Mouse (Mus musculus) kidney, postnatal 0 days (tissue): Measurements from ENCODE around the gene Pgrmc2. TPM values are rescaled to one million over a fixed set of nuclear protein-coding genes. Genes with fewer than 3 reads are reported as not detected.
A peak's percentile ranks its signal among the peaks of the same experiment; 100 is the strongest.

Source experiments
- ATAC-seq: fragments of 200-750 bp; cut with Nextera tagmentation; replicated peaks from 2 replicates; pipeline ENCODE4 v1.8.0; 2017; ENCODE audit warnings: low read depth, moderate number of reproducible peaks, moderate TSS enrichment, moderate library complexity; ENCODE audit not compliant: low FRiP score
- DNase-seq: peaks from one replicate; pipeline ENCODE4 v3.0.0-alpha.2; 2016; ENCODE audit warnings: low spot score
- H3K27ac ChIP-seq: fragments of 300-500 bp; sonication (generic); 2 replicates; pipeline ENCODE4 v1.5.1; 2014; ENCODE audit warnings: mild to moderate bottlenecking
- H3K27me3 ChIP-seq: fragments of 300-500 bp; sonication (generic); 2 replicates; pipeline ENCODE4 v1.6.1; 2014; ENCODE audit warnings: low read length, mixed read lengths; ENCODE audit not compliant: insufficient read depth
- H3K36me3 ChIP-seq: fragments of 300-500 bp; sonication (generic); 2 replicates; pipeline ENCODE4 v1.6.1; 2014; ENCODE audit warnings: low read length, mixed read lengths; ENCODE audit not compliant: insufficient read depth
- H3K4me1 ChIP-seq: fragments of 300-500 bp; sonication (generic); replicated peaks from 2 replicates; pipeline ENCODE4 v1.6.1; 2014; ENCODE audit warnings: antibody characterized with exemption, low read length, mixed read lengths; ENCODE audit not compliant: insufficient read depth
- H3K4me2 ChIP-seq: fragments of 300-500 bp; sonication (generic); 2 replicates; pipeline ENCODE4 v1.6.1; 2014; ENCODE audit warnings: mild to moderate bottlenecking, low read length, moderate library complexity, mixed read lengths
- H3K4me3 ChIP-seq: fragments of 300-500 bp; sonication (generic); replicated peaks from 2 replicates; pipeline ENCODE4 v1.5.1; 2014; ENCODE audit warnings: low read depth, low read length
- H3K9ac ChIP-seq: fragments of 300-500 bp; sonication (generic); 2 replicates; pipeline ENCODE4 v1.6.1; 2014; ENCODE audit warnings: low read depth, low read length
- H3K9me3 ChIP-seq: fragments of 300-500 bp; sonication (generic); replicated peaks from 2 replicates; pipeline ENCODE4 v1.6.1; 2016; ENCODE audit warnings: low read length, inconsistent platforms, mixed read lengths
- CTCF ChIP-seq: IDR thresholded peaks from 2 replicates; pipeline ENCODE4 v1.5.1; 2016; ENCODE audit warnings: antibody characterized with exemption, low read depth, mild to moderate bottlenecking, moderate library complexity
- WGBS: fragments of 180-500 bp; shearing (Covaris S2); extraction: QIAGEN DNeasy Blood & Tissue Kit; methylation state at CpG from one replicate; pipeline ENCODE4 v1.1.7; 2014; 5-methylcytosine and 5-hydroxymethylcytosine counted together
- polyA plus RNA-seq: library from polyadenylated mRNA; unstranded; fragments of >200 nt; fragmentation: Nextera tagmentation; extraction: Ambion mirVana; gene quantifications from 2 replicates; pipeline ENCODE4 v1.2.1, GENCODE M21; 2015

Pgrmc2 gene
- polyA plus RNA-seq: 35.8 and 36.0 TPM in 2 replicates

DNA sequence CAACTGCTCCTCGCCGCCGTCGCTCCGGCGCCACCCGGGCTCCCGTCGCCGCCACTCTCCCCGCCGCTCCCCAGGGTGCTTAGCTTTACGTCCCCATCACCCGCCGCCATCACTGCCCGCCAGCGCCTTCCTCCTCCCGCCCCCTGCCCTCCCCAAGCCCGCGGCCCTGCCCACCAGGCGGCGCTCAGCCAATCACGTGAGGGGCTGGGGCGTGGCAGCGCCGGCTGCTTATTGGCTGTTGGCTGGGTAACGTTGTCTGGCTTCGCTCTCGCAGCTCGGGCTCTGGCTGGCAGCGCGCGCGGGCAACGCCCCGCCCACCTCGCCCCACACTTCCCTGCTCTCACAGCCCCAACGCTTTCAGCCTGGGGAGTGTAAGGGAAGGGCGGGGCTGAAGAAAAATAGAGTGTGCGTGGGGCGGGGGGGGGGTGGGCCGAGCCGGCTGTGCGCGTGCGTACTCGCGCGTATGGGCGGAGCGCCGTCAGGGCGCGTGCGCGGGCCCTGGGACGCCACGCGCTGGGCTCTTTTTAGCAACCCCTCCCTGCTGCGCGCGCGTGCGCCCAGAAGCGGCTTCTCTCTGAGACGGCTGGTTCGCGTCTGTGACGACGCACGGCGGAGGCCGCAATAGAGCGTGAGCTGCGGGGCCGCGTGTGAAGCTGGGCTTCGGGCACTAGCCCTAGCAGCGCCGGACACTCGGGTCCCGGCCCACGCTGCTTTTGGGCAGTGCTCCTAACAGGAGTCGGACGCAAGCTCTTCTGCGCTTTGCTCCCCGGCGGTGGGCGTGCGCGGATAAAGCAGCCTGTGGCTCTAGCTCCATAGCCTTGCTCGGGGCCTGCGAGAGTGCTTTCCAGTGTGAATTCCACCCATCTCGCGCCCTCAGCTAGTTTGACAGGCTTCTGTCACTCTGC lies at the start of gene Pgrmc2:
Gene Pgrmc2 (minus strand): TSS at position 162 of the 905 bp plus-strand sequence.
- H3K4me1 ChIP-seq: peaks cover 7% of the 10 kb centered on the region; the same call in 1 of the 2 replicates
- TF ChIP-seq CTCF: peak; percentile 59
- WGBS: under 1% methylated on average over 90 of the region's 95 CpGs
- H3K4me2 ChIP-seq: peak within 1 kb of the TSS; percentile 97
- no peaks in the 10 kb centered on the region for H3K36me3 ChIP-seq
- peak within 1 kb of the TSS; percentile 90 for H3K4me3 ChIP-seq
- H3K9me3 ChIP-seq: no peaks in the 10 kb centered on the region
- peak within 1 kb of the TSS; percentile 78 for H3K27ac ChIP-seq
- peak; percentile 97 for DNase-seq
- peak; percentile 99 for ATAC-seq
- no peaks in the 10 kb centered on the region for H3K27me3 ChIP-seq
- peak within 1 kb of the TSS; percentile 82 for H3K9ac ChIP-seq

GRCm38 (mm10) chr3:41124000-41124294 lies 41.1 kb upstream of the Pgrmc2 start:
- no peak overlapping the region for H3K9ac ChIP-seq
- no peaks in the 10 kb centered on the region for H3K36me3 ChIP-seq
- H3K4me1 ChIP-seq: no peaks in the 10 kb centered on the region; the same call in 1 of the 2 replicates
- TF ChIP-seq CTCF: no peak
- no peak overlapping the region for H3K4me2 ChIP-seq
- WGBS: 34% methylated on average over 12 of the region's 12 CpGs
- H3K27ac ChIP-seq: no peak overlapping the region
- no peak overlapping the region for H3K4me3 ChIP-seq
- H3K9me3 ChIP-seq: no peaks in the 10 kb centered on the region
- H3K27me3 ChIP-seq: peaks cover 5% of the 10 kb centered on the region; the same call in 1 of the 2 replicates
- no peak for DNase-seq
- no peak for ATAC-seq

GRCm38 (mm10) chr3:41123190-41123999 lies 40.5 kb upstream of the Pgrmc2 start:
- Histone ChIP-seq H3K4me1 (no peaks in the 10 kb centered on the region; the same call in 1 of the 2 replicates), H3K9ac (no peak overlapping the region), H3K27ac (no peak overlapping the region), H3K27me3 (peaks cover 5% of the 10 kb centered on the region; the same call in 1 of the 2 replicates), H3K9me3 (no peaks in the 10 kb centered on the region), H3K4me2 (no peak overlapping the region), H3K36me3 (no peaks in the 10 kb centered on the region), H3K4me3 (no peak overlapping the region)
- no peak for ATAC-seq
- 46% methylated on average over 10 of the region's 10 CpGs for WGBS
- no peak for DNase-seq
- TF ChIP-seq CTCF: no peak

DNA sequence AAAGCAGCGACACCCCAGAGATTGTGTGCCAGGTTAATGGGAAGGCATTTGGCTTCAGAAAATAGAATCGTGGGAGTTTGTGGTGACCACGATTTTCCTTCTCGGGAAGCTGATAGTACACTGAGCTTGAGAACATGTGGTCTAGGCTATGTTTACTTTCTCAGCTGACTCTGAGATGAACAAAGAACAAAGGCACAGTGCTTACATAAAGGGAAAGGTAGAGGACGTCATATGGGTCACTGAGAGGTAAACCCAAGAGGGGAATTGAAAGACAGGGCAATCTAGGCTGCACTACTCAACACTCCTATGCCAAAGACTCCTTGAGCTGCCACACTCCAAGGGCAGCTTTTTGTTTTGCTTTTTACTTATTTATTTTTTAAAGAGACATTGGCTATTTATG lies 35.3 kb upstream of the Pgrmc2 start:
- ATAC-seq (no peak), DNase-seq (no peak)
- H3K4me3 ChIP-seq: no peak overlapping the region
- 68% methylated on average over 5 of the region's 5 CpGs for whole genome bisulfite sequencing
- no peak overlapping the region for H3K27ac ChIP-seq
- H3K4me2 ChIP-seq: no peak overlapping the region
- no peaks in the 10 kb centered on the region for H3K27me3 ChIP-seq
- no peaks in the 10 kb centered on the region for H3K4me1 ChIP-seq
- H3K9ac ChIP-seq: no peak overlapping the region
- H3K36me3 ChIP-seq: no peaks in the 10 kb centered on the region
- TF ChIP-seq CTCF: no peak
- H3K9me3 ChIP-seq: no peaks in the 10 kb centered on the region

DNA sequence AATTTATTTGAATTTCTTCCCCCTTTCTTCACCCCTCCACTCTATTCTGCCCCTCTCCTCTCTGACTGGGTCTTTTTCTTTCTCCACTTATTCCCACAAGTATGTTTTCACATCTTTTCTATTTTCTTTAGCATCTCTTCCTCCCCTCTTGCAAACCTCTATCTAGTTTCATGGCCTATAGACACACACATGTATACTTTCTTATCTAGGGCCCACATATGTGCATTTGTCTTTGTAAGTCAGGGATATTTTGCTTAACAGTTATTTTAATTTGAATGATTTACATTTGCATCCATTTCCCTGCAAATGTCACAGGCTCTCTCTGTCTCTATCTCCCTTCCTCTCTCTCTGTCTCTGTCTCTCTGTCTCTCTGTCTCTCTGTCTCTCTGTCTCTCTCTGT lies 34.6 kb upstream of the Pgrmc2 start:
- Histone ChIP-seq H3K4me2 (no peak overlapping the region), H3K4me3 (no peak overlapping the region), H3K36me3 (no peaks in the 10 kb centered on the region), H3K27ac (no peak overlapping the region), H3K9ac (no peak overlapping the region), H3K9me3 (no peaks in the 10 kb centered on the region), H3K4me1 (no peaks in the 10 kb centered on the region), H3K27me3 (no peaks in the 10 kb centered on the region)
- no peak for DNase-seq
- no peak for TF ChIP-seq CTCF
- no peak for ATAC-seq

GRCm38 (mm10) chr3:41113186-41113585 lies 30.3 kb upstream of the Pgrmc2 start:
- H3K36me3 ChIP-seq: no peaks in the 10 kb centered on the region
- H3K4me1 ChIP-seq: no peaks in the 10 kb centered on the region
- no peak overlapping the region for H3K9ac ChIP-seq
- 48% methylated on average over 5 of the region's 5 CpGs for WGBS
- H3K27ac ChIP-seq: no peak overlapping the region
- ATAC-seq (no peak), DNase-seq (no peak)
- H3K4me3 ChIP-seq: no peak overlapping the region
- no peaks in the 10 kb centered on the region for H3K9me3 ChIP-seq
- no peak for TF ChIP-seq CTCF
- H3K27me3 ChIP-seq: no peaks in the 10 kb centered on the region
- H3K4me2 ChIP-seq: no peak overlapping the region
